21 mouse cellular contexts compared by ENCODE assay signal in the genomic region with DNA sequence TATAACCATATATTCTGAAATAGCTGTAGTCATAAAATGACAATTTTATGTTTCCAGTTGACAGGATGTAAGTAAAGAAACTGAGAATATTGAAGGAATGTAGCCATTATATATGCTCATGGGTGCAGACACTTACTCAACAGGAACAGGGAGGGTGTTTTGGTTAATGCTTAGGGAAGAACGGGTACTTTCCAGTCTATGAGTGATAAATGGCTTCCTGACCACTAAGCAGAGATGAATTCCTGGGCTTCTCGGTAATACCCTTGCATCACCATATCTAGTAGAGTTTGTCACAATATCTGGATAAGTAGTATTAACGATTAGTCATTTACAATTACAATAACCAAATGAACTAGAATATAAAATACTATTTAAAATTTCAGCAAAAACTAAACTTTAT.
DNase-seq lines count a peak whose midpoint lies in the region; ATAC-seq and TF ChIP-seq lines count a peak whose summit lies in the region.
"Had no signal": no experiment of that assay in that cellular context is flagged by ENCODE, and none has a peak within 500 bp of the region (broad histone marks: within the 10 kb centered on the region; RNA-seq: fewer than 3 reads in every experiment).

No protein-coding gene starts in this region.

- H3K4me1 ChIP-seq in MEL (ENCODE audit: control insufficient read depth in 1 of 2, insufficient read depth in 2 of 2, low read length in 2 of 2) = peaks cover 0 to 7% of the 10 kb centered on the region in 2 experiments; a peak in 3 of 4 replicates
- H3K4me1 ChIP-seq in intestine, embryonic 15.5 days (replicated peaks) = no peaks in the 10 kb centered on the region
- H3K4me1 ChIP-seq: forebrain, embryonic 15.5 days had no signal

- peaks cover 0 to 12% of the 10 kb centered on the region in 2 experiments; a peak in 2 of 4 replicates for H3K36me3 ChIP-seq in MEL (ENCODE audit: control insufficient read depth in 1 of 2, insufficient read depth in 2 of 2, low read length in 2 of 2)
- H3K36me3 ChIP-seq in intestine, embryonic 15.5 days = no peaks in the 10 kb centered on the region
- H3K36me3 ChIP-seq: embryonic facial prominence, embryonic 10.5 days; embryonic facial prominence, embryonic 12.5 days; forebrain, embryonic 15.5 days; G1E had no signal

- no peak overlapping the region for H3K9ac ChIP-seq in MEL (ENCODE audit: control insufficient read depth, low read depth, low read length, poor library complexity, severe bottlenecking)
- no peak overlapping the region for H3K9ac ChIP-seq in intestine, embryonic 15.5 days
- H3K9ac ChIP-seq: embryonic facial prominence, embryonic 12.5 days; forebrain, embryonic 13.5 days; forebrain, embryonic 15.5 days had no signal

- H3K4me3 ChIP-seq in MEL (ENCODE audit: control insufficient read depth in 1 of 2, insufficient read depth in 1 of 2, low read depth in 2 of 2, low read length in 2 of 2) = no peak overlapping the region
- H3K4me3 ChIP-seq in intestine, embryonic 15.5 days (replicated peaks) = no peak overlapping the region
- H3K4me3 ChIP-seq: embryonic facial prominence, embryonic 10.5 days; embryonic facial prominence, embryonic 12.5 days; forebrain, embryonic 13.5 days; forebrain, embryonic 15.5 days had no signal

- 51% methylated on average over 3 of the region's 3 CpGs for WGBS in intestine, embryonic 15.5 days

- H3K4me2 ChIP-seq in intestine, embryonic 15.5 days (replicated peaks) = no peak overlapping the region
- H3K4me2 ChIP-seq: embryonic facial prominence, embryonic 12.5 days; forebrain, embryonic 13.5 days; forebrain, embryonic 15.5 days had no signal

- H3K27me3 ChIP-seq in MEL (ENCODE audit: control insufficient read depth in 1 of 2, insufficient read depth in 2 of 2, low read length in 2 of 2) = no peaks in the 10 kb centered on the region
- H3K27me3 ChIP-seq in intestine, embryonic 15.5 days (replicated peaks) = no peaks in the 10 kb centered on the region
- H3K27me3 ChIP-seq: CH12.LX; embryonic facial prominence, embryonic 12.5 days; forebrain, embryonic 13.5 days; forebrain, embryonic 15.5 days had no signal

- TF ChIP-seq POLR2A in MEL (IDR thresholded peaks at IDR 0.05; ENCODE audit: control insufficient read depth in 1 of 2, insufficient read depth in 1 of 2, low read depth in 1 of 2, low read length in 2 of 2, poor library complexity in 1 of 2) = no peak

- no peak for TF ChIP-seq RAD21 in MEL (IDR thresholded peaks at IDR 0.05; ENCODE audit: low read depth, low read length)

- TF ChIP-seq CTCF in MEL (IDR thresholded peaks at IDR 0.05 in 2 of 3, conservative IDR thresholded peaks at IDR 0.05 in 1 of 3; ENCODE audit: control insufficient read depth in 1 of 3, insufficient read depth in 1 of 3, low read depth in 2 of 3, low read length in 3 of 3, poor library complexity in 1 of 3, severe bottlenecking in 1 of 3) = no peak

- H3K79me2 ChIP-seq in MEL (ENCODE audit: control insufficient read depth, insufficient read depth, low read length, poor library complexity) = no peaks in the 10 kb centered on the region

- no peak for ATAC-seq in intestine, embryonic 15.5 days
- ATAC-seq: CD4-positive, CD25-positive, alpha-beta regulatory T cell, adult 4 months; forebrain, embryonic 13.5 days; forebrain, embryonic 15.5 days had no signal

- no peaks in the 10 kb centered on the region for H3K9me3 ChIP-seq in MEL (replicated peaks; ENCODE audit: insufficient read depth, low read length)
- no peaks in the 10 kb centered on the region for H3K9me3 ChIP-seq in intestine, embryonic 15.5 days
- H3K9me3 ChIP-seq: embryonic facial prominence, embryonic 10.5 days; embryonic facial prominence, embryonic 12.5 days; forebrain, embryonic 13.5 days; forebrain, embryonic 15.5 days; G1E had no signal

- H3K27ac ChIP-seq in MEL (ENCODE audit: control insufficient read depth, low read depth, low read length) = no peak overlapping the region
- H3K27ac ChIP-seq in intestine, embryonic 15.5 days = no peak overlapping the region
- H3K27ac ChIP-seq: embryonic facial prominence, embryonic 10.5 days; embryonic facial prominence, embryonic 12.5 days; forebrain, embryonic 13.5 days; forebrain, embryonic 15.5 days had no signal

- DNase-seq in 3T3-L1 (ENCODE audit: low read depth, low spot score) (peak; percentile 68), MEL (ENCODE audit: low read depth, low spot score) (peak; percentile 19), NIH3T3 (ENCODE audit: low read depth) (peak; percentile 3)
- DNase-seq in adrenal gland, adult 2 months = no peak
- DNase-seq: adrenal gland, adult 8-10 months; adrenal gland, postnatal 14 days; adrenal gland, postnatal 36 days; B cell, adult 2 months; cerebellum, adult 11-12 months; cerebellum, adult 2 months; cerebellum, adult 9-10 months; cerebellum, postnatal 10 days; cerebellum, postnatal 25 days had no signal

- TF ChIP-seq EP300 in MEL (IDR thresholded peaks at IDR 0.05; ENCODE audit: low read depth in 1 of 2, low read length in 2 of 2) = no peak

TF ChIP-seq in MEL, 35 proteins besides CTCF, POLR2A, EP300 and RAD21:
- TF ChIP-seq ZMIZ1 (IDR thresholded peaks at IDR 0.05; ENCODE audit: low read depth, low read length) (no peak), POLR2AphosphoS2 (IDR thresholded peaks at IDR 0.05; ENCODE audit: low read length) (no peak), ELF1 (IDR thresholded peaks at IDR 0.05; ENCODE audit: low read depth, low read length) (no peak), USF1 (IDR thresholded peaks at IDR 0.05; ENCODE audit: low read depth, low read length) (no peak), BHLHE40 (IDR thresholded peaks at IDR 0.05; ENCODE audit: borderline replicate concordance, low read depth, low read length) (no peak), TAL1 (IDR thresholded peaks at IDR 0.05; ENCODE audit: low read length) (no peak), TBP (IDR thresholded peaks at IDR 0.05; ENCODE audit: low read depth, low read length) (no peak), CHD2 (IDR thresholded peaks at IDR 0.05; ENCODE audit: low read length) (no peak), GATA1 (IDR thresholded peaks at IDR 0.05; ENCODE audit: low read depth, low read length) (no peak)
